Mouse (Mus musculus) hindbrain, embryonic 12.5 days (tissue): ENCODE measurements around the gene Gm21409. TPM values are rescaled to one million over a fixed set of nuclear protein-coding genes. Genes with fewer than 3 reads are reported as not detected.
"Not testable (repeated sequence)": the region's sequence is repeated elsewhere in the genome, so short reads cannot be mapped to it uniquely, and the experiment has no call there.

Experiments
- ATAC-seq: fragments of 200-750 bp; cut with Nextera tagmentation; 2 replicates; pipeline ENCODE4 v1.8.0; 2017; ENCODE audit warnings: moderate TSS enrichment; ENCODE audit not compliant: low FRiP score
- H3K27ac ChIP-seq: fragments of 300-500 bp; sonication (generic); 2 replicates; pipeline ENCODE4 v1.5.1; 2016; ENCODE audit warnings: mild to moderate bottlenecking
- H3K27me3 ChIP-seq: fragments of 300-500 bp; sonication (generic); 2 replicates; pipeline ENCODE4 v1.6.1; 2016; ENCODE audit warnings: mild to moderate bottlenecking
- H3K36me3 ChIP-seq: fragments of 300-500 bp; sonication (generic); 2 replicates; pipeline ENCODE4 v1.6.1; 2016; ENCODE audit warnings: mild to moderate bottlenecking
- H3K4me1 ChIP-seq: fragments of 300-500 bp; sonication (generic); 2 replicates; pipeline ENCODE4 v1.6.1; 2016
- H3K4me2 ChIP-seq: fragments of 300-500 bp; sonication (generic); replicated peaks from 2 replicates; pipeline ENCODE4 v1.6.1; 2016; ENCODE audit warnings: mild to moderate bottlenecking
- H3K4me3 ChIP-seq: fragments of 300-500 bp; sonication (generic); 2 replicates; pipeline ENCODE4 v1.5.1; 2016; ENCODE audit warnings: mild to moderate bottlenecking
- H3K9ac ChIP-seq: fragments of 300-500 bp; sonication (generic); 2 replicates; pipeline ENCODE4 v1.6.1; 2016; ENCODE audit warnings: mild to moderate bottlenecking, moderate library complexity
- H3K9me3 ChIP-seq: fragments of 300-500 bp; sonication (generic); replicated peaks from 2 replicates; pipeline ENCODE4 v1.6.1; 2016; ENCODE audit warnings: mild to moderate bottlenecking
- WGBS: fragments of 180-500 bp; shearing (Covaris S2); methylation state at CpG from one replicate; pipeline ENCODE4 v1.1.7; 2016; 5-methylcytosine and 5-hydroxymethylcytosine counted together
- polyA plus RNA-seq: library from polyadenylated mRNA; unstranded; fragments of >200 nt; fragmentation: Nextera tagmentation; extraction: Ambion mirVana; gene quantifications from 2 replicates; pipeline ENCODE4 v1.2.1, GENCODE M21; 2016

Gm21409 gene
- polyA plus RNA-seq: not detected in 2 replicates

- H3K4me3 ChIP-seq, H3K27me3 ChIP-seq, H3K9me3 ChIP-seq, ATAC-seq, H3K9ac ChIP-seq, H3K4me2 ChIP-seq, H3K4me1 ChIP-seq, H3K36me3 ChIP-seq, H3K27ac ChIP-seq: not testable (repeated sequence)
- WGBS: no CpG with 5 or more reads among the region's 6 CpGs
Measured at GRCm38 (mm10) chrY:84746385-84746784, at the start of gene Gm21409. TSS of gene Gm21409 (plus strand) at chrY:84746685.

Other genes starting within 250 kb of the Gm21409 start
- gene Gm21394, start 181.8 kb upstream of the Gm21409 start, polyA plus RNA-seq: not detected in 2 replicates